Mouse (Mus musculus): ENCODE results near the gene Dcaf6.
"Not testable (repeated sequence)": the region's sequence is repeated elsewhere in the genome, so short reads cannot be mapped to it uniquely, and the experiment has no call there.

The Dcaf6 gene

DNA sequence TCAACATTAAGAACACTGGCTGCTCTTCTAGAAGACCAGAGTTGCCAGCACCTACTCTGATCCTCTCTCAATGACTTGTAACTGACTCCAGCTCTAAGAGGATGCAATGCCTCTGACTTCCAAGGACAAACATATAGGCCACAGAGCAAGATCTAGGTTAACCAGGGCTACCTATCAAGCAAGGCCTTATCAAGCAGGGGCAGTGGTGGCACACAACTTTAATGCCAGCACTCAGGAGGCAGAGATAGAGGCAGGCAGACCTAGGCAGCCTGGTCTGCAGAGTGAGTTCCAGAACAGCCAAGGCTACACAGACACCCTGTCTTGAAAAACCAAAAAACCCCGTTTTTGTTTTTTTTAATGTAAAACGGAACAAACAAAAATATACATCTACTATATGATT lies 34.0 kb downstream of the Dcaf6 start:
- in situ Hi-C loops (cut with MboI, MseI): no loop called here

DNA sequence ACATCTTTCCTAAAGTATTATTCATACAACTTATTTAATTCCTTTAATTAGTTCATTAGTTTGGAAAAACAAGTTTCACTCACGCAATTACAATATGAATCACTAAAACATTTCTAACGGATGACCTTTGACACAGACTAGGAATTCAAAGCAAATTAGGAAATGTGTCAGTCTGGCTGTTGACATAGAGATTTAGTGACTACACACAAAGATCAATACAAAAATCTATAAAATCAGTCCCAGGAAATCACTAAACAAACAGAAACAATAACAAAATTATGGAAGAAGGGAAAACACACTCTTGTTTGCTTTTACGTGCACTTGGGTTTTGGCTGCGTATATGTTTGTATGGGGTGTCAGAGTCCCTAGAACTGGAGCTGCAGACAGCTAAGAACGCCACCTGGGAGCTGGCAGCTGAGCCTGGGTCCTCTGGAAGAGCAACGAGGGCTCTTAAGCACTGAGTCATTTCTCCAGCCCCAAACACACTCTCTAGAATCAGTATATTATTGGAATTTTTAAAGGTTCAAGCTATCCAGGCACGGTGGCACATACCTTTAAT lies 38.8 kb downstream of the Dcaf6 start:
- in situ Hi-C loops (cut with MboI, MseI): no loop called here

DNA sequence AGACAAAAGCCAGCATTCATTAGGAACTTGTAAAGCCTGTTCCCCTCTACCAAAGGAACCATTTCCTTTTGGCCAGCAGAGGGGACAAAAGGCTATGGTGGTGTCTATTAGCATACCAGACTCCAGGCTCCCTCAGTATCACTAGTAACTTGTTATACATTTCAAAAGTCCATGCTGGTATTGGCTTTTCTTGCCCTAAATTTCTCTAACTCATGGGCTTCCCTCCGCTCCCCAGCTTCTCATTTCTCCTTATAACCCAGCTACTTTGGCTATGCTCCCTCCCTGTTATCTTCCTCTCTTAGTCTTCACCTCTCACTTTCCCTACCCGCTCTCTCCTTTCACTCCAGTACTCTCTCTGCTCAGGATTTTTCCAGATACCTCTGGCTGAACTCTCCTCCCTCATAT lies 63.9 kb downstream of the Dcaf6 start:
- in situ Hi-C loops (cut with MboI, MseI): no loop called here

DNA sequence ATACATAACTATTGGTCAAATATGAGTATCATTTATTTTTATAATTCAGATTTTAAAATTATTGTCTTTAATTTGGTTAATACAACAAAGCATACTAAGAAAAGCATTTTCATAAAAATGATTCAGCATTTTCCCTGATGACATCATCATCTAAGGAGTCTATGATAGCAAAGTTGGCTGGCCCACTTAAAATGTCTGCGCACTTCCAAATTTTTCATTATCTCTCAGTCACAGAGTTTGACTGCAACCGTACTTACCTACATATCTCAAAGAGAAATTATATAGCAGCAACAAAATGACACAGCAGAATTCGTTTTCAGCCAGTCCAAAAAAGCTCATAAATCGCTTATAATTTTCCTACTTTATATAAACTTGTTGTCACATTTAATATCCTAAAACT lies 64.3 kb downstream of the Dcaf6 start:
- in situ Hi-C loops (cut with MboI, MseI): no loop called here

DNA sequence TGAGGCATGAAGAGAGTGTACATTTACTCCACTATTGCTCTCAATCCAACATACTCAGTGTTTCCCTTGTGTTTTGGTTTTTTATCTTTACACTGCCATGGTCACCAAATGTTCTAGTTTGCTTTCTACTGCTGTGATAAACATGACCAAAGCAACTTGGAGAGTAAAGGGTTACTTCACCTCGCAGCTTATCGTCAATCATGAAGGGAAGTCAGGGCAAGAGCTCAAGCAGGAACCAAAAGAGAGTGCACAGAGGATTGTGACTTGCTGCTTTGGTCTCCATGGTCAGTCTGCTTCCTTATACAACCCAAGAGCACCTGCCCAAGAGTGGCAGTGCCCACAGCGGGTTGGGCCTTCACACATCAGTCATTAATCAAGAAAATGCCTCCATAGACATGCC lies 65.4 kb downstream of the Dcaf6 start:
- in situ Hi-C loops (cut with MboI, MseI): no loop called here

DNA sequence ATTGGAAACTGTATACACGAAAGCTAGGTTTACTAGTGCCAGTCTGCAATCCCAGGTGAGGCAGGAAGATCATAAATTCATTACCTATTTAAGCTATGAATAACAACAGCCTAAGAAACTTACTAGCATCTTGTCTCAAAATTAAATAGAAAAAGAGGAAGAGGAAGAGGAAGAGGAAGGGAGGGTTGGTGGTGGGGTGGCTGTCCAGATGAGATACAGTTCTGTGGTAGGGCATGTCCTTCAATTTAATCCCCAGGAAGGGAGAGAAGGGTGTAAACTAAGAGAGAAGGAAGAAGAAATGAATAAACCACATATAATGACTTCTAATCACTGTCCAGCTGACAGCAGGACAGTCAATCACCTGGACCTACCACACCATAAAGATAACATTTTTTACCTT lies 67.2 kb downstream of the Dcaf6 start:
- in situ Hi-C loops (cut with MboI, MseI): no loop called here

DNA sequence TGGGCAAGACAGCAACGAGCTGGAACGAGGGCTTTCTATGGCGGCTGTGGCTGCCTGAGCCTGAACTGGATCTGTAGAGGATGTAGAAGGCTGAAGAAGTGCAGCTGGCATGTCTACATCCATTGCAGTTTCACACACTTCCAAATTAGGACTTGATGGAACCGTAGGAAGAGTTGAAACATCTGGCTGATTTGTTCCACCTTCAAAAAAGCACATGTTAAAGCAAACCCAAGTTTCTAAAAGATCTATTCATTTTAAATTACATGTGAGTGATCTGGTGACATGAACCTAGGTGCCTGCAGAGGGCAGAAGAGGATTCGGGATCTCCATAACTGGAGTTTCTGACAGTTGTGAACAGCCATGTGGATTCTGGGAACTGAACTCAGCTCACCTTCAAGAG lies 71.6 kb downstream of the Dcaf6 start:
- in situ Hi-C loops (cut with MboI, MseI): no loop called here

DNA sequence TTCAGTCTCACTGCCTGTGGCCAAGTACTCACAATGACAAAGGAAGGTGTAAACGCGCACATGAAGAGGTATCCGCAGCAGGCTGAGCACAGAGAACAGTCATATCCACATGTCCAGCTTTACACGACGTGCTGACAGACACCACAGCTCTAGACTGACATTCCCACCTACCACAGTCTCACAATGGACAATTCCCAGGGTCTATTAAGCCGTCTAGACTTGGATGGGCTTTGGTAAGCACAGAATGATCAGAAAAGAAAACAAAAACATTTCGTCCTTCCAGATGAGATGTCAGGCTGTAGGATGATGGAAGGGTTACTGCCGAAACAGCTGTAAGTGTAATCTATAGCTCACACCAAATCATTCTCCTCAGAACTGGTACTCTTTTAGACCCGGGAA lies 73.8 kb downstream of the Dcaf6 start:
- in situ Hi-C loops (cut with MboI, MseI): no loop called here

DNA sequence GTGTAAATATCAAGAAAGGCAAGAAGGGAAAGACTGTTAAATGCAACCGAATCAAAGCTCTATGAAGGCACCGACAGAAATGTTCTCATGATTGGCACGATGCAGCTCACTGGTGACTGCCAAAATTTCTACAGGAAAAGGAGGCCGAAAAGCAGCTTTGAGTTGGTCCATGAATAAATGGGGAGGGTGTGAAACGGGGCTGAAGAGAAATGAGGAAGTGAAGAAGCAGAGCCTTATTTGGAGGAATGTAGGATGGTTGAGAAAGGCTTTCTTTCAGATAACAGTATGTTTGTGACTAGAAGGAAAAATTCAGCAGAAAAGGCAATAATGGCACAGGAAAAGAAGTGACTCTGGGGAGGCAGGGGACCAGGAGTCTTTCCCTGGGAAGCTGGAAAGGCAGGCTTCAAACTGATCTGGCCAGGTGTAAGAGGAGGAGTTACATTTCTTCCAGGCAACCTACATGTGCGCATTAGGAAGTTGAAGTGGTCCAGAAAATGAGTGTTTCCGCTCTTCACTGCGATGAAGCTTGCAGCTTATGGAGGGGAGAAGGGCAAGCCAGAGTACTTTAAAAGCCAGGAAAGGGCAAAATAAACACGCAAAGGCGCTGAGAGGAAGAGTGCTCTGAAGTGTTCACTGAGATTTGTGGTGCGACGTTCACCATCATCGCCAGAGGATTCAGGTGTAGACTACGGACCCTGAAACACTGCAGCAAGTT lies 74.3 kb downstream of the Dcaf6 start:
- in situ Hi-C loops (cut with MboI, MseI): no loop called here

DNA sequence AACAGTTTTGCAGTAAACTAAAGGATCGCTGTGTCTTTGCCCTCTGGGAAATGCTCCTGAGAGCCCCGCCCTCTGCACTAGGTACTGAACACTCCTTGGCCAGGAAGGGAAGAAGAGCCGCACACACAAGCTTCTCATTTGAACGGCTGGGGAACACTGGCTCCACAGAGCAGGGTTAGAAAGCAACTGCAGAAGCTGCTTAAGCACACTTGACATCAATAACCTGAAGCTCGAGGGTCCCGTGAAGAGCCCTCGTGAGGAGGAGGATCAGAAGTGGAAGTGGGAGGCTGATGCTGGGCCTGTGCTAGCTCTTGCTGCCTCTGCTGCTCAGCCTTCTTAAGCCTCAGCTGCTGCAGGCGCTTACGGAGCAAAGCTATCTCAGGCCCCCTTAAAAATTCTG lies 86.4 kb downstream of the Dcaf6 start:
- in situ Hi-C loops (cut with MboI, MseI): no loop called here

DNA sequence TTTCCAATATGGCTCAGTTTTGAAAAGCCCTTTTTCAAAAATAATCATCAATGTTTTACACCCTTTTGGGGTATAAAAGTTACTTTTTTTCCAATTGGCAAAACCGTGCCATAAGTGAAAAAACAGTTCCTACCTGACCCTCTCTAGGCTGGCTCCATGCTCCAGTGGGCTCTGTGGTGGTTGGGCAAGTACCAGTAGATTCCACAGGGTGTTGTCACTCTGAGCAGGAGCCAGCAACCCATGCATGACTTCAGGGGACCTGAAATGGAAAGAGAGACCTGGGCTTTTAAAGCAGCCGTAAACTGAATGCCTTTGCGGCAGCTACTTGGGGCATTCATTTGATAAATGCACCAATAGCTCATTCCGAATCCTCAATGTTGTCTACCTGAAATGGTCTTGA lies 89.3 kb downstream of the Dcaf6 start:
- in situ Hi-C loops (cut with MboI, MseI): no loop called here

DNA sequence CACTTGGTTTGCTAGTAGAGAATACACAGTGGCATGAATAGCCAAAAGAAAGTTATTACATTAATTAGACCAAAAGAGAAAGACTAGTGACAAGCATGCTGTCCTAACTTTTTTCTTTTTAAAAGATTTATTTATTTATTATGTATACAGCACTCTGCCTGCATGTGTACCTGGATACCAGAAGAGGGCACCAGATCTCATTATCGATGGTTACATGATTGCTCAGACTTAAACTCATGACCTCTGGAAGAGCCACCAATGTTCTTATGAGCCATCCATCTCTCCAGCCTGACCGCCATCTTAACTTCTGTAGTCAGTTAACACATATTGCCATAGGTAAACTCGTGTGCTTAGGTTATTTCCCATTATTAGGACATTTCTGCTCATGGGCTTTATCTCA lies 95.2 kb downstream of the Dcaf6 start:
- in situ Hi-C loops (cut with MboI, MseI): no loop called here

DNA sequence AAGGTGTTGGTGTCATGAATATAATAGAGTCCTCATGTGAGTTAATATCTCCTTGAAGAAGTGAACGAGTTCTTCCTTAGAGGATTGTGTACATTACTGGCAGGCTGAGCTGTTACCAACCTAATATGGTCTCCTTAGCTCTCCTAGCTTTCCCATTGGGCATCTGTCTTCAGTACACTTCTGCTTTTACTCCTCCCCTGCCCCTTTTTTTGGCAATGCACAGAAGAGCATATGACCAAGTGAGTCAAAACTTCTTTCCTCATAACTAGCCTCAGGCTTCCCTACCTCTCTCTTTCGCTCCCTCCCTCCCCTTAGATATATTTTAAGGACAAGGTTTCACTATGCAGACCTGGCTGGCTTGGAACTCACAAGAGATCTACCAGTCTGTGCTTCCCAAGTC lies 97.0 kb downstream of the Dcaf6 start:
- in situ Hi-C loops (cut with MboI, MseI): no loop called here

DNA sequence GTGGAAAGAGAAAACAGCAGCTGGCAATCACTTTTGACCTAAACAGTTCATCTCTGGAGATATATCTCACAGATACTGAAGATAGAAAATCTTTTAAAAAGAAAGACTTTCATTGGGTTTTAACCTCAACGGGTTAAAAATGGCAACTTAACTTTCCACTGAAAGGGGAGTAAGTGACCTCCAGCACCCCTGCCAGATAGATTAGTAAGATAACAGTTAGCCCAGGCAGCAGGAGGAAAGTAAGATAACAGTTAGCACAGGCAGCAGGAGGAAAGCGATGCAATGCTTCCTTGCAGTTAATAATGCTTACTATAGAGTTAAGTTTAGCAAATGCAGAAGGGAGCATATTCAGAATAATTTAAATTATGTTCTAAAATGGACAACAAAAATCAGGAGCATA lies 103.9 kb downstream of the Dcaf6 start:
- in situ Hi-C loops (cut with MboI, MseI): no loop called here

DNA sequence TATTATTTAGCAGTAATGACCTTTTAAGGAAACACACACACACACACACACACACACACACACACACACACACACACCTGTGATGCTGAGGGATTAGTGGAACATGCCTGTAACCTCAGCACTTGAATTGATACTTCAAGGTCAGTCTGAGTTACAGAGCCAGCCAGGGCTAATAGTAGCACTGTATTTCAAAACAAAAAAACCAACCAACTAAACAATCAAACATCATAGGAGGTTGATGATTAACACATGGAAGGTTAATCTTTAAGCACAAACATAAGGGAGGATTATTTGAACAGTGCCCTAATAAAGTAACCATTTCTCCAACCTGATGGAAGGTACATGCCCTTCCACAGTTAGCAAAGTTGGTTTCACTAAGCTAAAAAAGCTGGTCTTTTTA lies 111.6 kb downstream of the Dcaf6 start:
- in situ Hi-C loops (cut with MboI, MseI): no loop called here

DNA sequence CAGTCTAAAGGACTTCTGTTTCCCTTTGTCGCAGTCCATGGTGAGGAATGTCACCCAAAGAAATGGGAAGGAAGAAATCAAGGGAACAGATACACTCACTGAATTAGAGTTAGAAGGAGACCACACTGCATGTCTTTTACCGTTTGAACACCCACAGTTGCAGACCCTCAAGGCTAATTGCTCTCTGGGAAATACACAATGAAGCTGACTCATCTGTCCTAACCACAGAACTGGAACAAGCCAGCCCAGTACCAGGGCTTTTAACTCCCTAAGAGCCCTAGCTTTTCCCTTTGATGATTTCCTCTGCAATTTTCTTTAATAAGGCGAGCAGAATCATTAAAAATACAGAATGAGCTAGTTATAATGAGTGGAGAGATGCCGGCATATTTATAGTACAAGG lies 115.8 kb downstream of the Dcaf6 start:
- in situ Hi-C loops (cut with MboI, MseI): no loop called here

DNA sequence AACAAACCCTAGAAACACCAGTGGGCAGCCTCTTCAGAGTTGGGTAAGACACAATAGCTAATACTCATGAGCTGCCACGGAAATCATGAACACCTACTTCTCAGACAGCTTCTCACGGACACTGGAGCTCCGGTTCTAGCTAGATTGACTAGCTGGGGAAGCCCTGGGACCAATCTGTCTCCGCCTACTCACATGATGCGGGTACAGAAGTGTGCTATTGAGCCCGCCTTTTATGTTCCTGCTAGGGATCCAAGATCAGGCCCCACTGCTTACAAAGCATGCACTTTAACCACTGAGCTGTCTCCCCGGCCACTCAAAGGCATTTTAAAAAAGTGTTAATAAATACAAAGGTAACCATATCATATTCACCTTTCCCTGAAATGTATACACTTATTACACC lies 118.1 kb downstream of the Dcaf6 start:
- in situ Hi-C loops (cut with MboI, MseI): no loop called here

DNA sequence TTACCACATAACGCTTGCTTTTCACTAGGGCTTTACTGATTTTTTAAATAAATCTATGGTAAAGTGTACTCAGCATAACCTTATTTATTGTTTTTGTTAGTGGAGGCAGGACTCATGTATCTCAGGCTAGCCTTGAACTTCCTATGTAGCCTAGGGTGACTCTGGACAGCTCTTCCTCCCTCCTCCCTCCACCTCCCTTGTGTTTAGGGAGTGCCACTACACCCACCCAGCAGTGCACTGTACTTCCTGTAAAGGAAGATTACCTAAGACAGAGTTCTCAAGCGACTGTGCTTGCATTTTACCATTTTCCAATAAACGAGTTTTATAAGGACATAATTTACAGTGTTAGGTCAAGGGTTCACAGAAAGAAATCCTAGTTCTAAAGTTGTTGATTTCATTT lies 127.5 kb downstream of the Dcaf6 start:
- in situ Hi-C loops (cut with MboI, MseI): no loop called here

DNA sequence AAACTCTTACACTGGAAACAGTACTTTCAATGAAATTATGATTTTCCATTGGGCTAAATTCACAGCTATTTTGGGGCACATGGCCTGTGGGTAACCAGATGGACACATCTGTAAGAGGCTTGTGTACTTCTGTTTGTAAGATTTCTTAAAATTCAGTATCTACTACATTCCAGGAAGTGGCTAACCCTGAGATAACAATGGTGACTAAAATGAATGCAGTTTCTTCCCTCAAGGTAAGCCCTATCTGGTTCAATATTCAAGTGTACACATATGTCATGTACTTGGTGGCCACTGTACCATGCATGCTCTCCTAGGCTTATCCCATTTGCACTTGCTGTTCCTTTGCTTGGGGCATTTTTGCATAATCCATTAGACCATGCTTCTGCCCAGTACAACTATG lies 129.4 kb downstream of the Dcaf6 start:
- in situ Hi-C loops (cut with MboI, MseI): no loop called here

DNA sequence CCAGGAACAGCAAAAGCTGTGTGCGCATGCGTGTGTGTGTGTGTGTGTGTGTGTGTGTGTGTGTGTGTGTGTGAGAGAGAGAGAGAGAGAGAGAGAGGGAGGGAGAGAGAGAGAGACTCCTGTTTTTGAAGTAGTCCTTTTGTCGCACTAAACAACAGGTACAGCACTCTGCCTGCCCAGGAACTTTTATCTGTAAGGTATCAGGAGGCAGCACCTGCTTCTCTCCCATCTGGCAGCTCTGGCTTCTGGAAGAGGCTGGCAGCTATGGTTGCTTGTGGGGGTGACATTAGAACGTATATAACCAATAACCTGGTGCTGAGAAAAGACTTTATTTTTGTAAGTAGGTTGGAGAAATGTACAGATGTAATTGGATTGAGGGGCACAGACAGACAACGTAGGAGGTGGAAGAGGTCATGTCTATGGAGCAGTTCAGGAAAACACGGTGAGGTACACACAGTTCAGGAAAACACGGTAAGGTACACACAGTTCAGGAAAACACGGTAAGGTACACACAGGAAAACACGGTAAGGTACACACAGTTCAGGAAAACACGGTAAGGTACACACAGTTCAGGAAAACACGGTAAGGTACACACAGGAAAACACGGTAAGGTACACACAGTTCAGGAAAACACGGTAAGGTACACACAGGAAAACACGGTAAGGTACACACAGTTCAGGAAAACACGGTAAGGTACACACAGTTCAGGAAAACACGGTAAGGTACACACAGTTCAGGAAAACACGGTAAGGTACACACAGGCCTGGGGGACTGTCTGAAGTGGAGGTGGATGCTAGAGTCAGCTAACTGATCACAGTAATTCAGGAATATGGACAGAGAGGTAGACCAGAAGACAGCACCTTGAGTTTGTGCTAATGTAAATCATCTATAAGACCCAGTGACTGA lies 131.6 kb downstream of the Dcaf6 start:
- in situ Hi-C loops (cut with MboI, MseI): not testable (repeated sequence)

DNA sequence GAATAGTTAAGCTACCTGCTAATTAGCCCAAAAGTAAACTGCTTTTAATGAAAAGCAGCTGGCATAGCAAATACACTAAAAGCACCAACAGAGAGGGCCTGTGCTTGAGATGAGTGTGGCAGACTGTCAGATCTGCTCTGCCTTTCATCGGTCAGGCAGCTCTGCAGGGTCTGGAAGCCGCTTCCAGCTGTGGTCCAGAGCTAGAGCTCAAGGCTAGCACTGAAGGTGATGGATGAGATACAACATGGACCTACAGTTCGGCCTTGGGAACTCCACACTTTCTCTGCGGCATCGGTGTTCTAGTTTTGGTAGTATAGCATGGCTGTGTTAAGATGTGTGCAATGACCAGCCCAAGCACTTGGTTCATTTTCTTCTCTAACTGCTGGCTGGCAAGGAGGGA lies 132.4 kb downstream of the Dcaf6 start:
- in situ Hi-C loops (cut with MboI, MseI): no loop called here

DNA sequence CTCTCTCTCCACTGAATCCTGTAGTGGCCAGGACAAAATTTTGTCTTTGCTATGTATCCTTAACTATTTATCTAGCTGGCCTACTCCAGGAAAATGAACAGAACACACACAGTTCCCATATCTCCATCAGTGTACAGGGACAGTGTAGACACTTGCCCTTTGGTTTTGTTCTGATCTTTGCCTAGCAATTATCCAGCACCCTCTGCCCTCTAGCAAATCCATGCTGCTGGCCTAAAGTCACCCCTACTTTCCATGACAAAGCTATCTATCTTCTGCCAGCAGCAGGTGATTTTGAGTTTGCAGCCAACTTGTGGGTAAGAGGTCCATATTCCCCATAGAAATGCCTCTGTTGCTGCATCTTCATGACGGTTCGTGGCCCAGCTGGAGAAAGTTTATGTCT lies 132.9 kb downstream of the Dcaf6 start:
- in situ Hi-C loops (cut with MboI, MseI): no loop called here

DNA sequence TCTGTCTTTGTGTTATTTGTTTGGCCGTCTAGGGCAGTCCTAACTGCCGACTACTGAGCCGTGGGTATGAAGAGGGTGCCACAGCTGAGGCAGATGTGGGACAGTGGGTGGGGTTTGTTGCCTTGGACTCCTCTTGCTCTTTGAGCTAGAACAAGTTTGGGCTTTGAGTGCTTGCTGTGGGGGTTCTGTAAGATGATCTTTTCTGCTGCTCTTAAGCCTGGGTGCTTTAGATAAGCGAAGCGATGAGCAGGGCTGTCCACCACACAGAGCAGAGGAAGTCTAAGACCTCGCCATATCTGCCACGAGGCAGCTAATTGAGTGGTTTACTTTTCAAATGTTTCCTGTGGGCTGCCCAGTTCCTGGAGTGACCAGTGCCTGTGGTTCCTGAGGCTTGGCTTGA lies 137.3 kb downstream of the Dcaf6 start:
- in situ Hi-C loops (cut with MboI, MseI): no loop called here
